Mouse (Mus musculus): Measurements from ENCODE around the gene Sgsh. TPM values are rescaled to one million over a fixed set of nuclear protein-coding genes. Genes with fewer than 3 reads are reported as not detected.

The Sgsh gene
- total RNA-seq, 2 experiments from 2014 or later, result 18.3 to 20.9 TPM

DNA sequence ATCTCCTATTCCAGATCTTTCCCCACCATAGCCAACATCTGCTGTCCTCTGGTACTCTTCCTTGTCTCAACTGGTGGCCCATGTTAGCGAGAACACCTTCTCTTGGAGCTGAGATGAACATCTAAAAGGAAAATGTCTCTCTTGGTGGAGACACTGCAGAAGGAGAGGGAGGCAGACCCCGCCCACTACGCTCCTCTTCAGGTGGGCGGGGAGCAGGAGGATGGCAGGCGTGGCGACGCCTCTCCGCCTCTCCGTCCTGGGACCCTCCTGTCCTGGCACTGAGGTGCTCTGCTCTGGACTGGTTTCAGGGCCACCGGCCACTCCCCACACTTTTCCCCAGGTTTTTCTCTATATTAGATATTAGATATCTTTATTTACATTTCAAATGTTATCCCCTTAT lies 44.7 kb downstream of the Sgsh start:
- DNase-seq (ENCODE audit: low spot score in 2 of 2), result no peak

DNA sequence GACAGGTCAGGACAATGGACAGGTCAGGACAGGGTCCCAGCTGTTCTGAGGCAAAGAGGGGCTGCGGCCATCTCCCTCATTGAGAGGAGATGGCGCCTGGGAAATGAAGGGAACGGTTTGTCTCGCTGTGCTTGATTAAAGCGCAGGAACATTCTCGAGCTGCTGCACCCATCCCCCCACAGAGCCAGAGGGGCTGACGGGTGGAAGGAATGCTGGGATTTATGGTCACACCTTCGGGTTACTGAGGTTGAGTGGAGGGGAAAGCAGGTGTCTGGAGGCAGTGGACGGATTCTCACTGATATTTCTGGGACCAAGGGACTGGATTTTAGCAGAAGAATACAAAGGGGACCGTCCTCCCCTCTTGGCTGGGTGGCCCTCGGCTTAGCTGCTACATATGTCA lies 47.4 kb downstream of the Sgsh start:
- DNase-seq (ENCODE audit: low spot score in 2 of 2), result no peak

DNA sequence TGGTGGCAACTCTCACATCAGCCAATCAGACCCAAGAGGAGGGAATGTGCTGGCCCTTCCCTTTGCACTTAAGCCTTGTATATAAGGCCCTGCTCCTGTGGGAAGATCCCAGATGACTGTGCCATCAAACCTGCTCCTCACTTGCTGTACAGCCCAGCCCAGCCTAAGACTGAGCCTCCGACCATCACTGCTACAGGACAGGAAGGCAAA lies 47.8 kb downstream of the Sgsh start, which contains the start of gene Card14:
TSS of gene Card14 (plus strand) at position 111 of the 210 bp plus-strand sequence.
- DNase-seq (ENCODE audit: low spot score in 2 of 2), result no peak

DNA sequence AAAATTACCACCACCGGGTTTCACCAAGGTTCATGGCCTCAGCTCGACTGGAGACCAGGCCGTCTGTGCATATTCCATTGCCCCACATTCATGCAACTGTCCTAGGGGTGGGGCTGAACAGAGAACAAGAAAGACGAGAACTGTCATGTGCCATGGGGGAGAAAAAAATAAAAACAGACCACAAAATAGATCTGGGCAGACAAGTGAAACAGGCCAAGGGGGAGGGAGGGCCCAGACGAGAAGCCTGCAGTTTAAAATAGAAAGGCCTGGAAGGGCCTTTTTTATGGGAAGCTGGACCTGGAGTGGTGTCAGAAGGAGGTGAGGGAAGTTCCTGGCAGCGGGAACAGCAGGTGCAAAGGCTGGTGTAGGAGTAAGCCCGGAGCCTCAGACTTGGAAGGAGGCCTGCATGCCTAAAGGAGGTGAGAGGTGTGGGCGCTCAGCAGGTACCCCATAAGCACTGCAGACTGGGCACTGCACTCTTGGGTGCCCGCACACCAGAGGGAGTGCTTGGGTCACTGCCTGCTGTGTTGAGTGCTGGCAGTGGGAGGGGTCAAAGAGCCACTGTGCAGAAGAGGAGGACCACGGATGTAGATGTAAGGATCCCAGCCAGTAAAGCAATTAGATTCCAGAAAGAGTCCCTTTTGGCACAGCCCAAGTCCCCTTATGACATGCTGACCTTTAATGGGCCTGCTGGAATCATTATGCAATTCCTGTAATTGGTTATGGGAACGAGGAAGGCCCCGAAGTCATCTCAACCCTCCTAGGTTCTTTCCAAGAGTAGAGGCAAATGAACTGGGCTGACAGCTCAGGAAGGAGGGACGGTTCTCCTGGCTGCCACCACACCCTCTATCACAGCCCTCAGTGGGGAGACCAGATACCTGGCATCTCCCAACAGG lies 48.3 kb downstream of the Sgsh start:
- no peak for DNase-seq (ENCODE audit: low spot score in 2 of 2)

DNA sequence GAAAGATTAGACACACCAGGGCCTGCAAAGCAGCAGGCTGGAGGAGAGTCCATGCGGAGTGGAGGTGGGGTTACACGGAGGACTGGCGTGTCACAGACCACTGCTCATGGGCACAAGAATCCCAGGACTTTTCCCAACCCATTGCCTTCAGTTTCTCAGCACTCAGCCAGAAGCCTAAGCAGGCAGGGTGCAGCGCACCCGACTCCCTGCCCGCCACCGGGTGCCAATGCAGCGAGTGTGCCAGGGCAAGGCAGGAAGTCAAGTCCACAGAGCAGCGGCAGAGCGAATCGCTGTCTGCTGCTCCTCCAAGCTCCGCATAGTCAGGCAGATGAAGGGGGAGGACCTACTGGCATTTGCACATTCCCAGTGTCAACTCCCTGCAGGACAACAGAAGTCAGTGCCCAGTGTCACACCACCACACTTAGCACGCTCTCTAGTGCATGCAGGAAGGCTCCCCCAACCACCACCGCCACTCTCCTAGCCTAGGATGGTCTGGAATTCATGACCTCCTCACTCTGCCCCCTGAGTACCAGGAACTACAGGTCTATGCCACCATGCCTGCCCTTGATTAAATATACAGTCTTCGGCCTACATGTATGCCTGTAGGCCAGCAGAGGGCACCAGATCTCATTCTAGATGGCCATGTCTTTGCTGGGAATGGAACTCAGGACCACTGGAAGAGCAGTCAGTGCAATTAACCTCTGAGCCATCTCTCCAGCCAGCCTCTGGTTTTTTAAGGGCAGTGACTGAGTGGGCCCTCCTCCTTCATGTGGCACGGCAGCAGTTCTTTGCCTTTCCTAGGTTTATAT lies 50.2 kb downstream of the Sgsh start:
- DNase-seq (ENCODE audit: low spot score in 2 of 2), result no peak

DNA sequence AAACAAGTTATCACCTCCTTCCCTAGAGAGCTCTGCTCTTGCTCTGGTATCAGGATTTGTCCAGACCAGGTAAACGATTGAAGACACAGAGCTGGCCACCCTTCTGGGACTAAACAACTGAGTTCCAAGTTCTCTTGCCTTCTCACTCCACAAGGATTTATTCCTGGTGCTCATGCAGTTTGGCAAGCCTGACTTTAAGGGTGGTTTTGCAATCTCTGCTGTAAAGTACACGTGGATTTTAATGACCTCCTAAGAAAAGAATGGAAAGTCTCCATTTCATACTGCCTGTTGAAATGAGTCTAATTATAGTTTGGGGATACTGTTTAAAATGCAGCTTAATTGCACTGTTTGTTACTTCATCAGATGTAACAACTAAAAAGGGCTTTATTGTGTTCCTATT lies 54.4 kb downstream of the Sgsh start:
- DNase-seq (ENCODE audit: low spot score in 2 of 2), result no peak

DNA sequence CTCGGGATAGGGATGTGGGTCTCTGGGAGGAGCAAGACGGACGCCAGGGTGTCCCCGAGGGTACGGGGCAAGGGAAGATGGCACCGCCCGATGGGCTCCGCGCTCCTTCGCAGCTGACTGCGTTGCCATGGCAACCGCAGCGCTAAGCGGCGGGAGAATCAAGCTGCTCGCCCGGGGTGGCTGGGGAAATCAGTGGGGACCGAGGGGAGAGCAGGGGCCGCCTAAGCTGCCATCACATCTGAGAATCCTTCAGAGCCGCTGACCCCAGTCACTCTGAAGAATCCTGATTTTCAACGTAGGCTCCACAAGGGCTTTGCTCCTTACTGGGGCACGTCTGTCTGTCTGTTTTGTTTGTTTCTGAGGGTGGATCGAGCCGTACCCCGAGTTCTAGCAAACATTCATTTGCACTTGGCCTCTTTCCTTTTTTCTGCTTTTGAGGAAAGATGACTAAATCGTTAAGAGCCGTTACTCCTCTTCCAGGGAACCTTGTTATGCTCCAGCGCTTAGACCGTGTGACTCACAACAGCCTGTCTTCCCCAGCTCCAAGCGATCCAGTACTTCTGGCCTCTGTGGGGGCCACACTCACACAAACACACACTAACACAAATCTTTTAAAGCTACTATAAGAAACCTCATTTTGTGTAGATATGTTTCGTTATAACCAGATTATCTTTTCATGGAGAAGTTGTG lies 54.9 kb downstream of the Sgsh start:
- DNase-seq (ENCODE audit: low spot score in 2 of 2), result no peak

DNA sequence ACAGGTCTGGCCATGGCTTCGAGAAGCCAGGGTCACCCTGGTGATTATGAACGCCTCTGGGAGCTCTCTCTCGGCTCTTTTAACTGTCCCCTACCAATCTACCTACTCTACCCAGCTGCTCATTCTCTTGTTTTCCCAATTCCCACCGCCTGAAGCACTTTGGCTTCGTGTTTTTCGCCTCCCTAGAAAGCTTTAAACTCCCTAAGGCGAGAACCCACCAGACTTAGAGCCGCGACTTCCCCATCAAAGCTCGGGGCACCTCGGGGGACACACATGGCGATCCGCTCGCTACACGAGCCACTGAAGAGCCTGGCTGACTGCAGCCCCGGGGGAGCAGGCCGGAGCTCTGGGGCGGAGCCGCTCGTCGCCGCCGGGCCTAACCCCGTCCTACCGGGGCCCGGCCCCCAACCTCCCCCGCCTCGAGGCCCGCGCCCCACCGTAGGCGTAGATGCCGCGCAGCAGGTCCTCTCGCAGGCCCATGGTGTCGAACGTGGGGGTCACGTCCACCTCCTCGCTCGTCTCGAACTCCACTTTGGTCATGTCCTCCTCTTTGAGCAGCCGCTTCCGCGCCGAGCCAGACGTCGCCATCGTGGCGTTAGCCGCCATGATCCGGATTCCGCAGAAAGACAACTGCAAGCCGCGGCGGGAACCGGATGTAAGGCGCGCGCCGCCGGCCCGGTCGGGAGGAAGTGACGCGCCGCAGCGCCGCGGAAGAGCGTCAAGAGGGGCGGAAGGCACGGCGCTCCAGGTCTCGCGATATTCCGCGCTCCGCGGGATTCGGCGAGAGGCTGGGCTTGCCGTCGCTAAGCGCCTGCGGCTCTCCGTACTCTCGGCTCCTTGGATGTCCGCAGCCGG lies 55.7 kb downstream of the Sgsh start, which contains the start of gene Eif4a3:
TSS of gene Eif4a3 (minus strand) at position 699 of the 855 bp plus-strand sequence.
- DNase-seq (ENCODE audit: low spot score in 2 of 2), result peak; percentile 91 to 93

DNA sequence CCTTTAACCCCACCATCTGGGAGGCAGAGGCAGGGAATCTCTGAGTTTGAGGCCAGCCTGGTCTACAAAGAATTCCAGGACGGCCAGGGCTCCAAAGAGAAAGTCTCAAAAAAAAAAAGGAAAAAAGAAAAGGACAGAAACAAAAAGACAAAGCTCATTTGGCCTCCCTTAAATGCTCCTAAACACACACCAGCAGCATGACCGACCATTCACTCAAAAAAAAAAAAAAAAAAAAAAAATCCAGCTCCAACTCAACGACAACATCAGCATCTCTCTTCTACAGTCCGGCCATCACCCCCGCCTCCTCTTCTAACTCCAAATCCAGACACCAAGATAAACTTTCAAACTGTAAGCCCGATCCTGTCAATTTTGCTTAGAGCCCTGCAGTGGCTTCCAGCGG lies 56.4 kb downstream of the Sgsh start:
- no peak for DNase-seq (ENCODE audit: low spot score in 2 of 2)

DNA sequence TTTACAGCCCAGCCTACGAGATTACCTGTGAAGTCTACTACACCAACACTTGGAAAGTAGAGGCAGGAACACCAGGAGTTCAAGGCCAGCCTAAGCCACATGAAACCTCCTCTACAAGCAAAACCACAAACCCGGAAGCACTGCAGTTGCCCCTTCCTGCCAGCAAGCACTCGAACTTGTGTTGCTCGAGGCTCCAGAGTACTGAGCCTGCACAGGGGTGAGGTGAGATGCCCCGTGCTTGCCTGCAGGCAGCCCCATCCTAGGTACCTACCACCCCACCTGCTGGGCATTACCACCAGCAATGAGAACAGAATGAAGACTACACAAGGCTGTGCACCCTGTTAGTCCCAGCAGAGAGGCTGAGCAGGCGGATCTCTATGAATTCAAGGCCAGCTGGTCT lies 57.3 kb downstream of the Sgsh start:
- DNase-seq (ENCODE audit: low spot score in 2 of 2), result no peak

Small RNA genes within 50 kb of the gene (microRNA-seq; reads per million reads assigned to microRNA genes)
- gene Mir1932, result not detected

Other genes starting within 250 kb of the Sgsh start
- gene Tbc1d16, start 127.0 kb downstream of the Sgsh start, total RNA-seq (2021), result 10 to 100 TPM; 25.9 to 29.7 TPM
- gene Ccdc40, start 127.0 kb downstream of the Sgsh start, total RNA-seq (2021), result 1 to 10 TPM; 2.0 to 2.6 TPM
- gene Gaa, start 87.6 kb downstream of the Sgsh start, total RNA-seq (2021), result 10 to 100 TPM; 87.5 to 87.7 TPM
- gene Eif4a3, start 55.4 kb downstream of the Sgsh start, total RNA-seq (2021), result 100 to 1,000 TPM; 172 TPM
- gene Card14, start 47.8 kb downstream of the Sgsh start, total RNA-seq (2021), result under 1 TPM; 0.48 to 0.90 TPM
- gene Slc26a11, start within 50 bp of the Sgsh start, total RNA-seq (2021), result 10 to 100 TPM; 10.9 to 11.2 TPM
- 10 to 100 TPM; 29.1 to 31.6 TPM for gene Rnf213, start 37.6 kb upstream of the Sgsh start, total RNA-seq (2021)
- 10 to 100 TPM; 37.1 to 38.2 TPM for gene Endov, start 135.8 kb upstream of the Sgsh start, total RNA-seq (2021)
- 1 to 10 TPM; 6.0 to 6.2 TPM for gene Nptx1, start 192.2 kb upstream of the Sgsh start, total RNA-seq (2021)
- gene Rptor, start 247.4 kb upstream of the Sgsh start, total RNA-seq (2021), result 10 to 100 TPM; 53.1 to 56.7 TPM

Data from adrenal gland, postnatal 4 days (tissue).